Mouse (Mus musculus) spleen, postnatal 14 days (tissue): ENCODE data around the gene Dhrs13.

ENCODE experiments used
- DNase-seq, 2 experiments: peaks; one replicate each; pipeline ENCODE4 v3.0.0; 2021 to 2022; ENCODE audit warnings: low spot score in 2 of 2

Gene Dhrs13

DNA sequence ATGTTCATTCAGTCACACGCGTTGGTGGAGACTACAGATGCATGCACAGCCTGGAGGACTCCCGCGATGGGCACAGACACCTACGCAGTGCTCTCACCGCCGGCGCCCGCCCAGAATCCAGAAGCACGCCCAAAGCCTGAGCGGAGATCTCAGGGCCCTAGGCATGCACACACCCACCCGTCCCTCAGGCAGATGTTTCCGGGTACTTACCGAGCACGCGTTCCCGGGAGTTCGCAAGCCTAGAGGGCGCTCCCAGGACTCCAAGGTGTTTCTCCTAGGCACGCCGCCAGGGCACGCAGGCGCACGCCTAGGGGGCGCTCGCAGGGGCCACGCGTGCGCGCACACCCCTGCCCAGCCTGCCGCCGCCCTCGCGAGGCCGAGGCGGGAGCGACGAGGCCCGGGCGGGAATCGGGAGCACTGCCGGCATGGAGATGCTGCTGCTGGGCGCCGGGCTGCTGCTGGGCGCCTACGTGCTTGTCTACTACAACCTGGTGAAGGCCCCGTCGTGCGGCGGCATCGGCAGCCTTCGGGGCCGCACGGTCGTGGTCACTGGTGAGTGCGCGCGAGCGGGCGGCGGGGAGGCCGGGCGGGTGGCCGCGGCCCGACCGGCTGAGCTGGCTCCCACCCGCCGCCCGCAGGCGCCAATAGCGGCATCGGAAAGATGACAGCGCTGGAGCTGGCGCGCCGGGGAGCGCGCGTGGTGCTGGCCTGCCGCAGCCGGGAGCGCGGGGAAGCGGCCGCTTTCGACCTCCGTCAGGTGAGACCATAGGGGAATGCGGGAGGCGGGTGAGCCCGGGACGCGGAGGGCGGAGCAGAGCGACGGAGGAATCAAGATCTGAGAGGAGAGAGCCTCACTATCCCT, at the start of gene Dhrs13:
Dhrs13 (plus strand) TSS at position 334 of the 862 bp plus-strand sequence.
- DNase-seq = peak; percentile 85 to 87

GRCm38 (mm10) chr11:77982441-77982905, 49.6 kb upstream of the Dhrs13 start, which contains the start of gene Phf12:
Gene Phf12, plus strand, starts transcription at chr11:77982754.
- peak; percentile 98 to 99 for DNase-seq

- DNase-seq = peak; percentile 40 to 50
Observed at GRCm38 (mm10) chr11:77983191-77983936, 48.7 kb upstream of the Dhrs13 start.

DNA sequence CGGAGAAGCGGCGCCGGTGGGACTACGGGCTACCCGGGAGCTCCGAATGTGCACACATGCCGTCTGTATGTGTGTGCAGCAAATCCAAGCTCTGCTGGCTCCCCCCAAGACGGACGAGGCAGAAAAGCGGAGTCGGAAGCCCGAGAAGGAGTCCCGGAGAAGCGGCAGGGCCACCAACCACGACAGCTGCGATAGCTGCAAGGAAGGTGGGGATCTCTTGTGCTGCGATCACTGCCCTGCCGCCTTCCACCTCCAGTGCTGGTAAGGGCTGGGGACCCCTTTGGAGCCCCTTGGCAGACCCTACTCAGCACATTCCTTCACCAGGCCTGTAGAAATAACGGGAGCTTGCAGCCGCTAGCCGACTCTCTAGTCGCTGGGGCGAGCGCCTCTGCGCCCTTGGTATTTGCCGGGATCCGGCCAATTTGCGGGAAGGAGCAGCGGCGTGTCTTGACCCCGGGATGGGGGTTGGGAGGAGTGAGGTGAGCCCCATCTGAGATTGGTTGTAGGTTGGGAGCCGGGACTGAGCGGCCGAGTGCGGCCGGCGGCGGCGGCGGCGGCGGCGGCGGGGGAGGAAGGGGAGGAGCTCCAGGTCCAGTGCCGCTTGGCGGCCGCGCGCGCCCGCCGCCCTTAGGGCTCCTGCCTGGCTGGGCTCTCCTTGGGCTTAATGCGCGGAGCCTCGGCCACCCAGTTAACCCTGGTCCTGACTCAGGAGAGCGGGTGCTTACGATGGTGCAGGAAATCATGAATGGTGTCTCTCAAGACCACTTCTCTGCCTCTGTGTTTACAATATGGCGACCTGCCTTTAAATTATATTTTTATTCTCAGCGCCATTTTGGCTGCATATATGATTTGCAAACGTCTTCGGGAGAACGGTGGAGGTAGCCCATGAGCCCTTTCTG, 47.9 kb upstream of the Dhrs13 start:
- peak; percentile 42 to 54 for DNase-seq

DNA sequence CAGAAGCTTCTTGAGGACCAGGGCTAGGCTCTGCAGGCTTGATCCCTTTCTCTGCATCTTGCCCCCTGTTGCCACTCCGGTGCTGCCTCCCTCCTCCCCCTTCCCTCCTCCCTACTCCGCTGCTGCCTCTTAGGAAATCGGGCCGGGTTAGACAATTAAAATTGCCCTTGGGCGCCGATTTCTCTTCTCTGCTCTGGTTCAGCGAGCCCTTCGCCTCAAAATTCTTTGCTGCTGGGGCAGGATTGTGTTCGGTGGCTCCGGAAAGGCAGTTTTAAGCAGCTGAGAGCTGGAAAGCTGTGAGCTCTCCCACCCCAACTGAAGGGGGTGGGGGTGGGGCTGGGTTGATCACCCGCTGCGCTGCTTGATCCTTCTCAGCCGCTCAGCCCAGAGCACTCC, 47.2 kb upstream of the Dhrs13 start:
- peak in 1 of 2 experiments; percentile 25 for DNase-seq

- no peak for DNase-seq
Observed at GRCm38 (mm10) chr11:77985541-77986065, 46.5 kb upstream of the Dhrs13 start.

GRCm38 (mm10) chr11:77989071-77989690, 42.9 kb upstream of the Dhrs13 start:
- no peak for DNase-seq

- no peak for DNase-seq
Observed at GRCm38 (mm10) chr11:77995556-77995955, 36.5 kb upstream of the Dhrs13 start.

- DNase-seq = no peak
Observed at GRCm38 (mm10) chr11:78006446-78006845, 25.6 kb upstream of the Dhrs13 start.

- DNase-seq = peak; percentile 53 to 71
Observed at GRCm38 (mm10) chr11:78019676-78020075, 12.4 kb upstream of the Dhrs13 start.

DNA sequence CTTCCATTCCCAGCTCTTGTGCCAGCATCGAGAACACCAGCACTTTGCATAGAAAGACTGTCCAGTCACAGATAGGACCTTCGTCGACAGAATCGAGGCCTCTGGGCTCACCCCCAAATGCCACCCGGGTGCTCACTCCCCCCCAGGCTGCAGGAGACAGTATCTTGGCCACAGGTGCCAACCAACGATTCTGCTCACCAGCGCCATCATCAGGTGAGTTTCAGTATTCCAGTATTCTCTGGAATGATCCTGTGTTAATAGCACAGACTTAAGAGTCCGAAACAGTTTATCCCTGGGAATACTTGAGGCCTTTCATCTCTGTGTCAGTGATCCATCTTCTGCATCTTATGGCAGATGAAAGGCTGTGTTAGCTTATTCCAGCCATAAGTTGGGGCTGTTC, 8.5 kb upstream of the Dhrs13 start:
- DNase-seq = peak in 1 of 2 experiments; percentile 28

DNA sequence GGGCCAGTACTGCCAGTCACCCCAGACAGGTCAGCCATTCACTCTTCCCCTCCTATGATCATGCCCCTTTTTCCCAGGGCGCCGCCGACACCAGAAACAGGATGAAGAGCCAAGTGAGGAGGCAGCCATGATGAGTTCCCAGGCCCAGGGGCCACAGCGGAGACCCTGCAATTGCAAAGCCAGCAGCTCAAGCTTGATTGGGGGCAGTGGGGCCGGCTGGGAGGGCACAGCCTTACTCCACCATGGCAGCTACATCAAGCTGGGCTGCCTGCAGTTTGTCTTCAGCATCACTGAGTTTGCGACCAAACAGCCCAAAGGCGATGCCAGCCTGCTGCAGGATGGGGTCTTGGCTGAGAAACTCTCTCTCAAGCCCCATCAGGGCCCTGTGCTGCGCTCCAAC, 2.8 kb upstream of the Dhrs13 start:
- no peak for DNase-seq

- DNase-seq = no peak
Observed at GRCm38 (mm10) chr11:78030600-78030999, 1.5 kb upstream of the Dhrs13 start.

DNA sequence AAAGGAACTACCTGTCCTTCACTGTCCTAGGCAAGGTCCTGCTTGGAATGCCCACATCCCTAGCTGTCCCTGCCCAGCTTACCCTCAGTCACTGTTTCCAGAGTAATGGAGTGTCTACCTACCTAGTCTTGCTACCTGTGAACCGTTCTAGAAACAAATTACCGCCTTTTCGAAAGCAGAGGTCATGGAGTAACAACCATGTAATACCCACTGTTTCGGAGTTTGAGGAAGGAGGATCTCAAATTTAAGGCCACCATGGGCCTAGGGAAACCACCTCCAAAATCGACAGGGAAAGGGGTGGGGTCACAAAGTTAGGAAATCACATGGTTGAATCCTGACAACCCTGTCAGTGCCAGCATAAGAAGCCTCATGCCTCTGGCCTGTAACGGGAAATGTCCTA, 691 bp upstream of the Dhrs13 start:
- DNase-seq = no peak

GRCm38 (mm10) chr11:78032809-78033195, 722 bp downstream of the Dhrs13 start:
- DNase-seq = no peak

- no peak for DNase-seq
Observed at GRCm38 (mm10) chr11:78033931-78034617, 2.0 kb downstream of the Dhrs13 start.

DNA sequence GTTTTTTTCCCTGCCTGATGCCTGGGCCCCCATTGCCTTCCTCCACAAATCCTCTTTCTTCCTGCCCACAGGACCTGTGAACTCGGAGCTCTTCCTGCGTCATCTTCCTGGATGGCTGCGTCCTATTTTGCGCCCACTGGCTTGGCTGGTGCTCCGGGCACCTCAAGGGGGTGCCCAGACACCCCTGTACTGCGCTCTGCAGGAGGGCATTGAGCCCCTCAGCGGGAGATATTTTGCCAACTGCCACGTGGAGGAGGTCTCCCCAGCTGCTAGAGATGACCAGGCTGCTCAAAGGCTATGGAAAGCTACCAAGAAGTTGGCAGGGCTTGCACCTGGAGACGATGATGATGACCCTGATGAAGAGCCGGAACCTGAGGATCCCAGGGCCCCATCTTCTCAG, 4.7 kb downstream of the Dhrs13 start:
- no peak for DNase-seq

DNA sequence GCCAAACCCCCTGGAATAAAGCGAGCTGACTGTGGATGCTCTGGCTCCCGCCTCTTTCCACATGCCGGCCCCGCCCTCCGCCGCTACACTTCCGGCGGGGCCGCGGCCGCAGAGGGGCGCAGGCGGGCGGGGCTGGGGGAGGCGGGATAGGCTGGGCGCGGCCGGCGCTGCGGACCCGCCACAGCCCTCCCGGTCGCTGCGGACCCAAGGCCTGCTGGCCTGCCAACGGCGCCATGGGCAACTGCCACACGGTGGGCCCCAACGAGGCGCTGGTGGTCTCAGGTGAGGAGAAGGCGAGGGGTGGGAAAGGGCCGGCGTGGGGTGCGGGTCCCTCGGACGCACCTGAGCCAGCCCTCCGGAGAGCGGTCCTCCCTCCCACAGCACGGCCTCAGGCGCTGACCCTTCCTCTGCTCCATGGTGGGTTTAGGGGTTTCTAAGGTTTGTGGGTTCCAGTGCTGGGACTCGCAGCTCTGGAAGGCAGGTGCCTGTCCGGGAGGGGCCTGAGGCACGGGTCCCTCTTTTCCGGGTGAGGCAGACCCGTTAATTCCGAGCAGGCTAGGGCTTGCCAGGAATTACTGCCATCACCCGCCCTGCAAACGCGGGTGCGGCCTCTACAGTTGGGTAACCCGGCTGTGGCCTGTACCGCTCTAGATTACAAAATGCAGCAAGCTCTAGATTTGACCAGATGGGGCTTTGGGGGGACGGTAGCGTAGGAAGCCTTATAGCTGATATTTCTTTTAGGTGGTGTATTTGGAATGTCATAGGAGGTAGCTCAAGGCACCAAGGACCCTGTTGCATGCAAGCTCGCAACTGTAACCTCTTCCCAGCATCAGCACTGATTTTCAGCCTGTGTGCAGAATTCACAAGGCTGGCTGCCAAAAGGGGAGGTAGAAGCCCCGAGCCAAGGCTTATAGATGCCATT, 6.0 kb downstream of the Dhrs13 start, which contains the start of gene Flot2:
Flot2 (plus strand) TSS at position 101 of the 922 bp plus-strand sequence.
- peak in 1 of 2 experiments; percentile 39 for DNase-seq

- DNase-seq = no peak
Observed at GRCm38 (mm10) chr11:78040878-78041277, 8.8 kb downstream of the Dhrs13 start.
